Mouse (Mus musculus) left cerebral cortex, postnatal 14 days (tissue): ENCODE data around the gene Rab40b. TPM values are rescaled to one million over a fixed set of nuclear protein-coding genes. Genes with fewer than 3 reads are reported as not detected.
"Not testable (repeated sequence)": the region's sequence is repeated elsewhere in the genome, so short reads cannot be mapped to it uniquely, and the experiment has no call there.

ENCODE experiments used
- DNase-seq, 2 experiments: peaks; one replicate each; pipeline ENCODE4 v3.0.0; 2021 to 2022; ENCODE audit warnings: low spot score in 2 of 2, mixed read lengths in 1 of 2
- intact Hi-C: fragments of 180-260 bp; cut with DNase I; formaldehyde crosslinking; loops from one replicate; pipeline ENCODE4 v1.15.1; 2025
- total RNA-seq, 2 experiments: library from RNA; stranded (reverse); gene quantifications; 2 replicates each; pipeline ENCODE4 v1.2.3; 2021

Rab40b gene
- total RNA-seq, 2 experiments from 2014 or later = 42.2 to 44.7 TPM

- intact Hi-C loops = no loop called here
- DNase-seq = no peak
Observed at GRCm38 (mm10) chr11:121373305-121373704, 14.7 kb downstream of the Rab40b start.

DNA sequence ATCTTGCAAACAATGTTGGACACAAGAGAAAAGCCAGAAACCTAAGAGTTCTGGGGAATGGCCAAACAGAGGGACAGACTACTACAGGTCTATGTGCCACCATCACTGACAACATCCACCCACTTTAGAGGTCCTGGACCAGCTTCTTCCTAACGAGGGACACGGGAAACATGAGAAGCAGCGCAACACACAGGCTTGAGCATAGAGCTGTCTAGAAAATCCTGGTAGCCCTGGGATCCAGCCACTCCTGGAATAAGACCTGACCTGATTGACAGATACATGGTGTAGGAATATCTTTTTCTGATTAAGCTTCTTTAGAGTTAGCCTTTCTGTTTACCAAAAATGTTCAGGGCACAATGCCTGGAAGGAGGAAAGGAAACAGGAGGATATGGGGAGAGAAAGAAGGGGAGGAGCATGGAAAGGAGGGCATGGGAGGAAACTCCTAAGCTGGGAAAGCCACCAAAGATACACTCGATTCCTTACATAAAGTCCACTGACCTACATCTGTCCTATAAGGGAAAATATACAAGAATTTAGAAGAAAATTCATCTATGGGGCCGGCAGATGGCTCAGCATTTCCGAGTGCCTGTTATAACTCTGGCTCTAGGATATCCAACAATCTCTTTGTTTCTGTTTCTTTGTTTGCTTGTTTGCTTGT is 17.6 kb downstream of the Rab40b start:
- intact Hi-C loops = no loop called here
- no peak for DNase-seq

- peak; percentile 59 to 74 for DNase-seq
Observed at GRCm38 (mm10) chr11:121369622-121370021, 18.4 kb downstream of the Rab40b start.

DNA sequence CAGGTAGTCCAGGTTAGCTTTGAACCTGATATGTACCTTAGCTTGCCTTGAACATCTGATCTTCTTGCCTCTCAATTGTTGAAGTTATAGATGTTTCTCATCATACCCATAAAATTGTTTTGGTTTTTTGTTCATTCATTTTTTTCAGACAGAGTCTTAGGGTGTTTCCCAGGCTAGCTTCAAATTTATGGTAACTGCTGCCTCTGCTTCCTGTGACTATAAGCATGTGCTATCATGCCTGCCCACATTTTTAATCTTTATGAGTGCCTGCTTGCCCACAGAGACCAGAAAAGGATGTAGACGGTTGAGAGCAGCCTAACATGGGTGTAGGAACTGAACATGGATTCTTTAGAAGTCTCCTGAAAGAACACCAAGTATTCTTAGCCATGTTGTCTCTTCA is 19.3 kb downstream of the Rab40b start:
- no peak for DNase-seq
- intact Hi-C loops = no loop called here

More at GRCm38 (mm10) chr11:121369622-121370021, 18.4 kb downstream of the Rab40b start:
- intact Hi-C loops = no loop called here

- intact Hi-C loops = no loop called here
- DNase-seq = no peak
Observed at GRCm38 (mm10) chr11:121367170-121367707, 20.8 kb downstream of the Rab40b start.

DNA sequence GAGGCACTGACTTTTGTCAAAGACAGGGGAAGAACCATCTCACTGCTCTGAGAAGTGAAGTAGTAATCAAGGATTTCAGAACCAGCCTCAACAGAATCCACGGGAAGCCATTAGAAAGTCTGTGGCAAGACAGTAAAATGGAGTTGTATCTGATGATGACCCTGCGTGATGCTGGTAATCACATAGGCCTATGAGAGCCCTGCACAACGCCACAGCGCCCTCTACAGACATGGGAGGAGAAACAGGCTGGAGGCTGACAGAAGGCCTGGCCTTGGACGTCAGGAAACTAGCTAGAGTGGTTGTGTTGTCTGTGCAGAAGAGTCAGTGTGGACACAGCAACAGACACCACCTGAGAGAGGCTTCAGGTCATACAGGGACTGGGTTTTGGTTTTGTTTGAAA is 25.8 kb downstream of the Rab40b start:
- peak in 1 of 2 experiments; percentile 49 for DNase-seq
- intact Hi-C loops = no loop called here

DNA sequence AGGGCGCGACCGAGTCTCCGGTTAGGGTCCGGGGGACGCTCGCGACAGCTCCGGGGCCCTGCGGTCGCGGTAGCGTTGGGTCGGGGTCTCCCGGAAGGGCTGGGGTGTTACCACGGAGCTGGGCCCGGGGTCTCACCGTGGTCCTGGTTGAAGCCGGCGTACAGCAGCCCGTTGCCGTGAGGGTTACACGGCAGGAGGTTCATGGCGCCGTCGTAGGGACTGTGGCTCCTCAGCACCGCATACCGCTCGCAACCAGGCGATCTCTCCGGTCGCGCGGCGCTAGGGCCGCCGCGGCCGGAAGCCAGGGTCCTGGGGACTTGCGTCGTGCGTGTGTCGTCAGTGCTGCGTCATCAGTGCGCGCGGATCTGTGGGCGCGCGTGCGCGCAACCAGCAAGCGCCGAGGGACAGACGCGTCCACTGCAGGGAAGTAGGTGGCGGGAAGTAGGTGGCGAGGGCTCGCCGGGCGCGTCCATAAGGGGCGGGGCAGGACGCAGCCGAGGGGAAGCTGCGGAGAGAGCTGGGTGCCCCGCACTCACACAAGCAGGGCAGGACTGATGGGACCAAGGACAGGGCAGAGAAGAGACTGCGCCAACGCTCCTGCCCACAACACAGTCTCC is 33.9 kb downstream of the Rab40b start, which contains the start of gene Wdr45b:
Wdr45b (minus strand) TSS at position 355 of the 617 bp plus-strand sequence.
- intact Hi-C loops = no loop called here
- DNase-seq = peak; percentile 98 to 99

- peak in 1 of 2 experiments; percentile 49 for DNase-seq
- intact Hi-C loops = no loop called here
Observed at GRCm38 (mm10) chr11:121353326-121354090, 34.5 kb downstream of the Rab40b start.

DNA sequence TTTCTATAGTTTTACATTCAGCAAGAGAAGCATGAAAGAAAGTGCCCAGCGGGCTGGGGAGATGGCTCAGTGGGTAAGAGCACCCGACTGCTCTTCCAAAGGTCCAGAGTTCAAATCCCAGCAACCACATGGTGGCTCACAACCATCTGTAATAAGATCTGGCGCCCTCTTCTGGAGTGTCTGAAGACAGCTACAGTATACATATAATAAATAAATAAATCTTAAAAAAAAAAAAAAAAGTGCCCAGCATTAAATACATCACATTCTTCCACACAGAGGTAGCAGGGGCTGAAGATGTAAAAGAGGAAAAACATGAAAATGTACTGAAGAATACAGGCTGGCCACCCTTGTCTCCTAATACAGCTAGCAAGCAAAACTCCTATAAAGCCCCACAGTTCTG is 39.3 kb downstream of the Rab40b start:
- intact Hi-C loops, DNase-seq: not testable (repeated sequence)

DNA sequence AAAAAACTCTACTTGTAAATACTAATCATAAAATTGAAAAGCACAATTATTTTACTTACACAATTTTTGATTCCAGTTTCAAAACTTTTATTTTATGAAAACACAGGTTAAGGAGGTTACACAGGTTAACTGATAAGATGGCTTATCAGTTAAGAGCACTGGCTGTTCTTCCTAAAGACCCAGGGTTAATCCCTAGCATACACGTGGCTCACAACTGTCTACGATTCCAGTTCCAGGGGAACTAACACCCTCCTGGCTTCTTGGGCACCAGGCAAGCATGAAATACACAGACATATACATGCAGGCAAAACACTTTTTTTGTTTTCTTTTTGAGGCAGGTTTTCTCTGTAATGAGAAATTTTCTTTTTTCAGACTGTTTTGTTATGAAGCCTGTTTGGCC is 39.9 kb downstream of the Rab40b start:
- intact Hi-C loops = no loop called here
- no peak for DNase-seq

GRCm38 (mm10) chr11:121347036-121347435 is 41.0 kb downstream of the Rab40b start:
- intact Hi-C loops = no loop called here
- no peak for DNase-seq

- intact Hi-C loops, DNase-seq: not testable (repeated sequence)
Observed at GRCm38 (mm10) chr11:121342423-121342822, 45.6 kb downstream of the Rab40b start.

DNA sequence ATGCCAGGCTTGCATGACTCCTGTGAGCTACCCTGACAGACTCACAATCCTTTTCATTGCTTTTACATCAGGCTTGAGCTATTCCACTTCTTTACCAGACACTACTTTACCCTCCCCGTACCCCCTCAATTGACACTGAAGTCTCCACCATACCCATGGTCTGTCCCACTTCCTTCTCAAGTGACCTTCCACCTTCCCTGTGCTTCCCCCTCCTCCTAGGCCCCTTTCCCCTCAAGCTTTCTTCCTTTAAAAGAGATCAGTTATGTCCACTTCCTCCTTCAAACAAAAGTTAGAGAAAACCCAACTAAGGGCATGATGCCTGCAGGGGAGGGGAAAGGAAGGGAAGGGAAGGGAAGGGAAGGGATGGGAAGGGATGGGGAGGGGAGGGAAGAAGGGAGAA is 47.8 kb downstream of the Rab40b start:
- intact Hi-C loops = no loop called here
- DNase-seq = no peak

DNA sequence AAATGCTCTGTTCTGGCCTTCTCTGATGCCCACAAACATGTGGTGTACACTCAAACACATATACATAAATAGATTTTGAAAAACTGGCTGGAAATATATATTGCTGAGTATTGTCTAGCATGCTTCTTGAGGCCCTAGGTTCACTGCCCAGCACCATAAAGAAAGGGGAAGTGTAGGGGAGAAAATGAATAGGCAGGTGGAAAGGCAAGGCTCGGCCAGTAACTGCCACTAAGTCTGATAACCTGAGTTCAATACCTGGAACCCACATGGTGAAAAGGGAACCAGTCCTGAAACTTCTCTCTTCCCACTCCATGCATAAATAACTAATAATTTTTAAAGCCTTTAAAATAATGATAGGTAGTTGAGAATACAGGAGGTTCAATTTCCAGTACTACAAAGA is 48.4 kb downstream of the Rab40b start:
- DNase-seq = no peak
- intact Hi-C loops = no loop called here

- intact Hi-C loops = no loop called here
- DNase-seq = no peak
Observed at GRCm38 (mm10) chr11:121331641-121332040, 56.4 kb downstream of the Rab40b start.

GRCm38 (mm10) chr11:121328619-121329018 is 59.4 kb downstream of the Rab40b start:
- intact Hi-C loops = no loop called here
- peak in 1 of 2 experiments; percentile 44 for DNase-seq

DNA sequence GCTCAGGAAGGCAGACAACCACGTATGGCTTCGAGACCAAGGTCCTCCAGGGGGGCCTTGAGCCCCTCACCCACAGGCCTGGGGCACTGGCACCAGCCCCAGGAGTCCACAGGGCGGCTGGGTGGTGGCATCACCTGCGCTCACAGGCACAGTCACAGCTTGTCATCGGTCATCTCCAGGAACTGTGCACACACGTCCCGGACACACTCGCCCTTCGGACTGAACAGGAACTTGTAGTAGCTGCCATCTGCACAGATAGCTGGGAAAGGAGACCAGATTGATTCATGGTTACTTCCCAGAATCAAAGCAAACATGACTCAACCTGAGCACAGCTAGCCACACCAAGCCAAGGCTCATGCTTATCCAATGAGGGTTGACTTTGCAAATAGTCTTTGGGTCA is 59.8 kb downstream of the Rab40b start:
- intact Hi-C loops = no loop called here
- DNase-seq = no peak

DNA sequence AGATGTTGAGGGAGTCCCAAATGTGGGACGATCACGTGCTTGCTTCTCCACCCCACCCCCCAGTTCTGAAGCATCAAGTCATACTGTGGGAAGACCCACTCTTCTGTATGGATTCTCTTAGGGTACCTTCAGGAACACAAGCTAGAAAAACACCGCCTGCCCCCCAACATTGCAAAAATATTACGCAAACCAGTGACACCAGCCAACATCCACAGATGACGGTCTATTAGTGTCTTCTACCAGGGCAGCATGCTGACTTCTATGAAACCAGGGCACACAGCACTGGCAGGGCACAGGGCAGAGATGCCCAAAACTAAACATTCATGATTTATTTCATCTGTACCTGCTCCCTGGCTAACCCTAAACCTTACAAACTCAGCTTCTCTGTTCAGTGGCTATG is 61.4 kb downstream of the Rab40b start:
- intact Hi-C loops = no loop called here
- DNase-seq = no peak

DNA sequence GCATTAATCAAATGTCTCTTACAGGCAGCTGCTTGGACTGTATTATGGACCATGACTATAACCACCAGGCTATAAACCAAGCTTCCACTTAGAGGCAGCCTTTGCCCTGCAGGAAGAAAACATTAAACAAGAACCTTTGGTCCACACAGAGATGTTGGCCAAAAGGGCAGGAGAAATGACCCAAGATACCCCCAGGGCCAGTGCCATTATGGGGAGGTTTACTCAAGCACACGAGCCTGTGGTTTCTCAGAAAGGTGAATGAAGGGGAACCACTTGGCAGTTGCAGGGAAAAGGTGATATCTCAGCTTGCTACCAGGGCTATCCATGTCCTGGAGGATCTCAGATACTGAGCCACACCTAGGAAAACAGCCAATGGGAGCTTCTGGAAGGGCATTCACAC is 62.0 kb downstream of the Rab40b start:
- DNase-seq = no peak
- intact Hi-C loops = no loop called here

DNA sequence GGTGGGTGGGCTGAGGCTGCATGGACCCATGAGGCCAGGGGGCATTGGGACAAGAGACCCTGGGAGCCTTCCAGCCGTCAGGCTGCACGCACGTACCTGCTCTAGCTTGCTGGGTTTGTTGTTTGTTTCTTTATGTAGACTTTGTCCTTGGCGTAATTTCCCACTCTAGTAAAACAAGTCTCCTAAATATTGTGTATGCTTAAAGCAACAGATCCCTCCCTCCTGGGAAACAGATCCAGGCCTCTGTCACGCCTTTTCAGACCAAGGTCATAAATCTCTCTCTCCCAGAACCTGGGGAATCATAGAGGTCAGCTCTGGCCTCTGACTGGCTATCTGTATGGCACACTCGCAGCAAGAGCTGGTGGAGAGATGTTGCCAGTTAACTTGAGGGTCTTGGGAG is 80.3 kb downstream of the Rab40b start:
- DNase-seq, intact Hi-C loops: not testable (repeated sequence)
